Mouse (Mus musculus) heart, adult 2 months (tissue): Measurements from ENCODE around the gene Rgs2.

Experiments used
- CTCF ChIP-seq: fragments of 200-600 bp; IDR thresholded peaks from 2 replicates; pipeline ENCODE4 v1.8.1; 2022; ENCODE audit warnings: antibody characterized with exemption, mild to moderate bottlenecking, moderate library complexity
- EP300 ChIP-seq: fragments of 200-500 bp; IDR thresholded peaks from 2 replicates; pipeline ENCODE4 v1.6.1; 2011; ENCODE audit warnings: low read depth, low read length, control low read depth; ENCODE audit not compliant: insufficient read depth
- POLR2A ChIP-seq: fragments of 200-500 bp; IDR thresholded peaks from 2 replicates; pipeline ENCODE4 v1.6.1; 2011; ENCODE audit warnings: mild to moderate bottlenecking, low read depth, low read length, control low read depth; ENCODE audit not compliant: insufficient read depth

DNA sequence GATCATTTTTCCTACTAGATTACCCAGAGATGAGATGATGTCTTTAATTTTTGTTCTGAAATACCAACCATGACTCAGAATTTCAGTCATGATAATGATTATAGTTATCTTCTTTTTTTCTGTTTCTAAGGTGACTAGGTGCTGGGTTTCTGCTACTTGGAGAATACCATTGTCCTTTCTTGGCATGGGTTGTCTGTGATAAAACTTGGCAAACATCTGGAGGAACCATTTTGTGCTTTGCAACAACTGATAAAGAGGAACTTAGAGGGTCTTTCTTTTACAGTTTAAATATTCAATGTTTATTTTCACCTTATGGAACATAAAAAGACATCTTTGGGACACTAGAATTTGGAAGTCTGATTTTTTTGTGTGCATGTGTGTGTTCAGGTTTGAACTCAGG lies 10.0 kb upstream of the Rgs2 start:
- no peak for TF ChIP-seq POLR2A
- TF ChIP-seq EP300, result no peak
- TF ChIP-seq CTCF, result no peak
